Mouse (Mus musculus) heart, postnatal 0 days (tissue): ENCODE data around the gene Sap18.

Experiments
- CTCF ChIP-seq: IDR thresholded peaks from 2 replicates; pipeline ENCODE4 v1.5.1; 2016; ENCODE audit warnings: antibody characterized with exemption, control low read depth, low read depth
- EP300 ChIP-seq: IDR thresholded peaks from 2 replicates; pipeline ENCODE4 v1.6.1; 2016; ENCODE audit warnings: antibody characterized with exemption, low read depth

- TF ChIP-seq CTCF (peak; percentile 64), EP300 (no peak)
These were observed 10.6 kb downstream of the Sap18 start for GRCm38 (mm10) chr14:57808558-57808957.
